Mouse (Mus musculus): ENCODE results near the gene Thra. TPM values are rescaled to one million over a fixed set of nuclear protein-coding genes. Genes with fewer than 3 reads are reported as not detected.
"Not testable (repeated sequence)": the region's sequence is repeated elsewhere in the genome, so short reads cannot be mapped to it uniquely, and the experiment has no call there.

The Thra gene
- total RNA-seq, 2 experiments from 2014 or later: 90.2 to 91.0 TPM

DNA sequence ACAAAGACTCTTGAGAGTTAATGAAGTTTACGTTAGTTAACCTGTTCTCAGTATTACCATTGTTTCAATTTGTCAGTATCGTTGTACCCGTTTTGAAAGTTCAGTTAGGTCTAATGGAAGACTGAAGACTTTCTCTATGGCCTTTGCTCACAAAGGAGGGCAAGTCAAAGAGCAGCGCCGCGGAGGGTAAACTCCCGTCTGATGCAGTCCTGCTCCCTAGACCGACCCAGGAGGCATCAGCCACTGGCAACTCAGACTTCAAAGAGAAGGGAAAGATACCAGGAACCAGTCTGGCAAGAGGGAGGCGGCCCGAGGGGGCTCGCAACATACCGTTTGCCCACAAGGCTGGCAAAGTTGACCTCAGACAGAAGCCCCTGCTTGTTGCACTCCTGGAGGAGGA is 26.7 kb upstream of the Thra start:
- DNase-seq (ENCODE audit: low spot score in 2 of 2): no peak

DNA sequence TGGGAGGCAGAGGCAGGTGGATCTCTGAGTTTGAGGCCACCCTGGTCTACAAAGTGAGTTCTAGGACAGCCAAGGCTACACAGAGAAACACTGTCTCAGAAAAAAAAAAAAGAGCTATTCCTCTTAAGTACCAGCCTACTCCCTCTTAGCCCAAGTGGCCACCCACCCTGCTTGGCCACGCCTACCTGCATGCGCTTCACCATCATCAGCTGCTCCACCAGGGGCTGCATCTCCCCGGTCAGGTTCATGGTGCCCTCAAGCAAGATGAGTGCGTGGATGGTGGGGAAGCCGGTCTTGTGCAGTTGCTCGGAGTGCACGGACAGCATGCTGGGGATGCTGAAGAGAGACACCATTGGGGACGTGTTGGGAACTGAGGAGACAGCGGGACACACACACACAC is 24.5 kb upstream of the Thra start:
- DNase-seq (ENCODE audit: low spot score in 2 of 2): no peak

DNA sequence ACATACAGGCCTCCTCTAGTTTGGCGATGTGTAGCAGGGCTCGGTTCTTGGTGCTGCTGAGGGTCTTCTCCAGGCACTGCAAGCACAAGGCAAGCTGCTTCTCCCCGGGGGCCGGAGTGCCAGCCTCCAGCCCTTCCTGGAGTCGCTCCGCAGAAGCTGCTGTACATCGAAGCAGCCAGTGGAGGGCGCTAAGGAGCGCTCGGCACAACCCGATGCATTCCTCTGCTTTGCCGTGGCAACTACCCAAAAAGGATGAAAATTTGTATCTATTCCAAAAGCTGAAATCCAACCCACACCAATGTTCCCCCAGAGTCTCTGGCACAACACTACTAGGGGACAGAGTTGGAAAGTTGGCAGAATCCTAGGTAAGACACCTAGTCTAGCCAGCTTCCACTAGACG is 22.5 kb upstream of the Thra start:
- peak; percentile 69 to 75 for DNase-seq (ENCODE audit: low spot score in 2 of 2)

DNA sequence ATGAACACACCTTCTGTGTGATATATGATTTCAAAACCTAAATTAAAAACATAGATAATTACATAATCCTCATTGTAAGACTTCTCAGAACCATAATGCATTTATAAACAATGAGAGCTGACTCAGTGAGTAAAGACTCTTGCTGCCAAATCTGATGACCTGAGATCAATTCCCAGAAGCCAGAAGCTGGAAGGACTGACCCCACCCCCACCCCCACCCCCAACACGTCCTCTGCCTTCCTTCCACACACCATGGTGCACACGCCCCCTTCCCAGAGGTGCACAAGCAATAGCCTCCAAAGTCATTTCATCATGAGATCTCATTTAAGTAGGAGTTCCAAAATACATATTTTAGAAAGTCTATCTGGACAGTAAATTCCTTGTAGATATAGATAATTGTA is 19.7 kb upstream of the Thra start:
- no peak for DNase-seq (ENCODE audit: low spot score in 2 of 2)

DNA sequence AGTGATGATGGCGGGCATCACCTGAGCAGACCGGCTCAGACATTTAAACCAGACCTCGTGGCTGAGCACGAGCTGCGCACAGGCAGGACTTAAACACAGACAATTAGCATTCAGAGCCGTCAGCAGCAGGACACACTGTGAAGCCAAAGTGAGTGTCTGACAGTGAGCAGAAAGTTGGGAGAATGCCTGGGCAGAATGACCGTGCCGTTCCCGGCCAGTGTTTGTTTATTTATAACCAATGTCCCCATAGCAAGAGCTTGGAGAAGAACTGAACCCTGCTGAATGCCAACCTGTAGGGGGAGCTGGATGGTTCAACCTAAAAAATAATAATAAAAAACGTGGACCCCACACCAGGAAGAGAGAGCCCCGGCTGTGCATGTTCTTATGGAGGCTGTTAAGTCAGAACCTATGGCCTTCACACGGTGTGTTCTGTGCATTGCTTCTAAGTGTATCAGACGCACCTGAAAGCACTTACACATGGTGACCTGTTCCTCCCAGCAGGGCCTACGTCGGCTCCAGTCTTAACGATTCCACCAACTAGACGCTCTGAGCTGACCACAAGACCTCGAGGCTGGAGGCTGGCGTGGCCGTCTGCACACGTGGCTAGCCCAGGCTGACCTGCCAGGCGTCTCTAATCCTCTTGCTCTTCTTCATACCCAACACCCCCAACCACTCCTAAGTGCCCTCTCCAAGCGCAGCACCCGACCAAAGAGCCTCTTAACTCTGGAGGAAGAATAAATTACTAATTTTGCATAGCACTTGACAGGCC is 18.8 kb upstream of the Thra start:
- DNase-seq (ENCODE audit: low spot score in 2 of 2): no peak

DNA sequence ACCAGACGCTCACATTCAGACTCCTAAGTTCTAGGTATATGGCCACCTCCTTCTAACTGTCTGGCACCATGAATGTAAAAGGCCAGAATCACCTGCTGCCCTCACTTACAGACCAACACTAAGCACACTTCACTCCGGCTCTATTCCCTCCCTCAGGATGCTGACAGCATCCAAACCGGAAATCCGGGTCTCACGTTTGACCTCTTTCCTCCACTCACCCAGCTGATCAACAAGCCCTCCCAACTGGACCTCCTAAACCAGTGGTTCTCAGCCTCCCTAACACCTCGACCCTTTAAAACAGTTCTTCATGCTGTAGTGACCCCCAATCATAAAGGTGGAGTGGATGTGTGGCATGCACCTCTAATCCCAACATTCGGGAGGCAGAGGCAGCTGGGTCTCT is 17.3 kb upstream of the Thra start:
- DNase-seq (ENCODE audit: low spot score in 2 of 2): no peak

DNA sequence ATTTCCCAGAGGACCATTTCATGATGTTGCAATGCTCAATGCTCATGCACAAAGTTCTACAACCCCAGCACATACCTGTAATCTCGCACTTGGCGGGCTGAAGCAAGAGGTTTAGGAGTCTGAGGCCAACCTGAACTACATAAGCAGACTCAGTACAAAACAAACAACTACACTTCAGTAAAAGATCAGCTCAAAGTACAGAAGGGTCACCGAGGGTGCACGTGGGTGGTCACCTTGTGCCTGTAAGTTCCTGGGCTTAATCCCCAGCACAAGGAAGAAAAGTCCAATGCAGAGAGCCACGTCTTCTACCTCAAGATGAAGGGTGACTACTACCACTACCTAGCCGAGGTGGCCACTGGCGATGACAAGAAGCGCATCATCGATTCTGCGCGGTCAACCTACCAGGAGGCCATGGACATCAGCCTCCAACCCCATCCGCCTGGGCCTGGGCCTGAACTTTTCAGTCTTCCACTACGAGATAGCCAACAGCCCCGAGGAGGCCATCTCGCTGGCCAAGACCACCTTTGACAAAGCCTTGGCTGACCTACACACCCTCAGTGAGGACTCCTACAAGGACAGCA is 14.4 kb upstream of the Thra start:
- no peak for DNase-seq (ENCODE audit: low spot score in 2 of 2)

DNA sequence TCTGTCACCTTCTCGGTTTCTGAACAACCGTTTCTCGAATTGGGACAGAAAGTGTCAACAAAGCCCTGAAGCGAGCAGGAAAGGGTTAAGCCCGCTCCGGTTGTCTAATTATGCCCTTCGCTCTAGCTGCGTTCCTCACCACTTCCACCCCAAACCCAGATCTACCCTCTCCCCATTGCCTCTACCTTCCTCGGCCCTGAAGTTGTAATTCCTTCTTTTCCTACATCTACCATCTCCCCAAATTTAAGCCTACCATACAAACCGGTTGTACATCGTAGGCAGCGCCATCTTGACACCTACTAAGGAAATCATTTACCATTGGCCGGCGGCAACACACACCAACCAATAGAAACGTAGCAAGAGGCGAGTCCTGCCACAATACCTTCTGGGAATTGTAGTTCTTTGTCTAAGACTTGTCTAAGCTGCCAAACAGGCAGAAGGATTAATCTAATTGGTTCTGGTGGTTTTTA is 11.3 kb upstream of the Thra start, which contains the start of gene Med24:
TSS of gene Med24 (minus strand) at position 317 of the 470 bp plus-strand sequence.
- peak; percentile 70 for DNase-seq (ENCODE audit: low spot score in 2 of 2)

DNA sequence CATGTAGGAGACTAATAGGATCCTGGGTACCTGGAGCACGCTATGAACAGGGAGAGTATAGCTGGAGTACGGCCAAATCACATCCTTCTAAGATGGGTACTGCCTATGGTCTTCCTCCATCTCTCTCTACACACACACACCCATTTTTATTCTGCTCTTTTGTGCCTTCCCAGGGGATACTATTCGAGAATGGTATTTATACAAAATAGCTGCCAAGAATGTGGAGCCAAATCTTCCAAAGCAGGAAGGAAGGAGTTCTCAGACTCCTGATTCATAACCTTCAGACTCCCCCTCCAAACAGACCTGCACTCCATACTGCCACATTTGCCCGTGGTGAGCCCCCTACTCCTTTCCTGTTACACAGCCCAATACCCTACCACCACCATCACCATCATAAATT is 9.7 kb upstream of the Thra start:
- no peak for DNase-seq (ENCODE audit: low spot score in 2 of 2)

DNA sequence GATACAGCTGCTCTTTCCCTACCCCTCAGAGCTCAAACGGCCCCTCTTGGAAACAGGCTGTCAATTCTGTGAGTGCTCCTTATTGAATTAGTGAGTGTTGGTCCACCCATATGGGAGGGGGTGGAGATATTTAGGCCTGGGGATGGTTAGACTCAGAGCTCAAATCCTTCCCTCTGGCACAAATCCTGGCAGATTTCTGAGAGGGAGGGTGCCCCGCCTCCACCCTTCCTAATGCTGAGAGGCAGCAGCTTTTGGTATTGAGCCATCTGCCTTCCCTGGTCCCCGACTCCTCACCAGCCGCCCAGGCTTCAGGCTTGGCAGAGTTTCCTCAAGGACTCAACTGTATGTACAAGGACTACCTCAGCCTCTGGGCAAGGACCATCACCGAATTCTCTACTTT is 9.3 kb upstream of the Thra start:
- DNase-seq (ENCODE audit: low spot score in 2 of 2): no peak

DNA sequence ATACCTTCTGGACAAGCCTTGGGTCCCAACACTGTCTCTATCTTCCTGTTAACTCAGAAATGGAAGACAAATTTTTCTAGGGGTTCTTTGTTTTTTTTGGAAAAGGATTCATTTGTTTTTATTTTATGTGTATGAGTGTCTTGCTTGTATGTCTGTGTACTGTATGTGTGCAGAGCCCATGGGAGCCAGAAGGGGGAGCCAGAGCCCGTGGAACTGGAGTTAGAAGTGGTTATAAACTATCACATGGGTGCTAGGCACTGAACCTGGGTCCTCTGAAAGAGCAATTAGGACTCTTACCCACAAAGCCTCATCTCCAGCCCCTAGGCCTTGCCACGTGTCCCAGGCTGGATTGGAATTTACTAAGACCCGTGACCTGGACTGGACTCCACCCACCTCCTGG is 6.4 kb upstream of the Thra start:
- no peak for DNase-seq (ENCODE audit: low spot score in 2 of 2)

DNA sequence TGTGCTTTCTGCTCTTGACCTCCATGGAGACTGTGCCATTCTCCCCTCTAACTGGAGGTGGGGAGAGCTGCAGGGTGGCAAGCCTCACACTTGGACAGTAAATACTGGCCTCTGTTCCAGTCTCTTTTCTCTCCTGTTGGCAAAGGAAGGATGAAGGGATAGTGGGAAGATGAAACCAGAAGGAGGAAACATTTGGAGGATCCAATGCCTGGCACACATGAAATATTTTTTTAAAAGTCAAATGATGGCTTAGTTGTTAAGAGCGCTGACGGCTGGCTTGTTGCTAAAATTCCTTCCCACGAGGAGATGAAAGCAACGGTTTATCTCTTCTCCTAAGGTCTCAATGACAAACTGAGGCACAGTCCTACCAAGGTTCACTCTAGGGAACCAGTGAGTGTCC is 5.3 kb upstream of the Thra start:
- no peak for DNase-seq (ENCODE audit: low spot score in 2 of 2)

DNA sequence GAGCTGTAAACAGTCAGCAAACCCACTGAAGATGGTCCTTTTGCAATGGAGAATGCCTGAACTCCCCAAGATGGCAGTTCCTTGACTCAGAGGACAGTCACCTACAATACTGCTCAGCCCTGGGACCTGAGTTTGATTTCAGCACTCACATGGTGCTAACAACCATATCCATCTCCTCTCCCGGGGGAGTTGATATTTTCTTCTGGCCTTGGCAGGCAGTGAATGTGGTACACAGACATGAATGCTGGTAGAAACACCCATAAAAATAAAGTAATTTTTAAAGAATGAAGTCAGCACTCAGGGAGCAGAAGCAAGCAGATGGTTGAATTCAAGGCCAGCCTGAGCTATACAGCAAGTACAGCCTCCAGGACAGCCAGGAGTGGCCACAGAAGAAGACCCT is 4.3 kb upstream of the Thra start:
- no peak for DNase-seq (ENCODE audit: low spot score in 2 of 2)

DNA sequence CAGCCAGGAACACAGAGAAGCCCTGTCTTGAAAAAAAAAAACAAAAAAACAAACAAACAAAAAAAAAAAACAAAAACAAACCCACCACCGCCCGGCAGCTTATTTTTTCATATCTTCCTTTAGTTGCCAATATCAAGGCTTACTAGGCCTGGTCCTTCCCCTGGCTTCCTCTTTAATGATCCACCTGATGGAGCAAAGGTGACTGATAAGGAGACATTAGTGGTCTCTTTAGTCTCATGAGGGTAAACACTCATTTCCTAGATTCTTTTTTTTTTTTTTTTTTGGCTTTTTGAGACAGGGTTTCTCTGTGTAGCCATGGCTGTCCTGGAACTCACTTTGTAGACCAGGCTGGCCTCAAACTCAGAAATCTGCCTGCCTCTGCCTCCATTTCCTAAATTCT is 3.2 kb upstream of the Thra start:
- DNase-seq (ENCODE audit: low spot score in 2 of 2): not testable (repeated sequence)

DNA sequence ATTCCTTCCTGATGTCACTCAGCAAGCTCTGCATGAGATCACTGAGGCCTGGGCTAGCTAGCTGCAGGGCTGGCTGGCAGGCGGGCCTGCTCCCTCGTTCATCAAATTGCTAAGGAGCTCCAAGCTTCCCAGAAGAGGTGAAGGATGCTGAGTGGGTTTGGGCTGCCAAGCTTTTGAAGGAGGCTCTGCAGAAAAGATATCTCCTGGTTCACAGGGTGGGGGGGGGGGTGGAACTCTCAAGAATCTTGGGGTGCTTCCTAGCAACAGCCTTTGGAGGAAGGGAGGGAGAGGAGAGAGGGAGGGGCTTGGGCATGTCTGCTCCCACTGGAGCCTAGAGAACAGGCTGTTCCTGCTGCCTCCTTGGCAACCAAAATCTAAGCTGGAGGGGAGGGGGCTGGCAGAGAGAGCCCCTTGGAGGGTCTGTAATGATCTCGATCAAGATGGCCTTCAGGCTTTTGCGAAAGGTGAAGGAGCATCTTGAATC is 2.0 kb upstream of the Thra start:
- no peak for DNase-seq (ENCODE audit: low spot score in 2 of 2)

DNA sequence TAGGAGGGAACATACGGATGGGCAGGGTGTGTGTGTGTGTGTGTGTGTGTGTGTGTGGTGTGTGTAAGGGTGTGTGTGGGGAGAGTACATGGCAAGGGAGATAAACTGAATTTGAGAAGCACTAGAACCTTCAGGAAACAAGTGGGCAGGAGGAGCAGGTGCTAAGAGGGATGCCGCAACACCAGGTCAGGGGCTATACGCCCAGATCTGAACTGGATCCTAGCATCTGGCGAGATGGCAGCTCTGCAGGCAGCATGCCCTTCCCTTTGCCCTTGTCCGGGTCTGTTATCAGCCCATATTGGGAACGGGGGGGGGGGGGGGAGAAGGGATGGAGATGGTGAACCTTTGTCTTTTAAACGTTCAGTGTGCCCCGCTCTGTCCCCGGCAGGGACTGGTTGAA is 1.5 kb upstream of the Thra start:
- DNase-seq (ENCODE audit: low spot score in 2 of 2): no peak

DNA sequence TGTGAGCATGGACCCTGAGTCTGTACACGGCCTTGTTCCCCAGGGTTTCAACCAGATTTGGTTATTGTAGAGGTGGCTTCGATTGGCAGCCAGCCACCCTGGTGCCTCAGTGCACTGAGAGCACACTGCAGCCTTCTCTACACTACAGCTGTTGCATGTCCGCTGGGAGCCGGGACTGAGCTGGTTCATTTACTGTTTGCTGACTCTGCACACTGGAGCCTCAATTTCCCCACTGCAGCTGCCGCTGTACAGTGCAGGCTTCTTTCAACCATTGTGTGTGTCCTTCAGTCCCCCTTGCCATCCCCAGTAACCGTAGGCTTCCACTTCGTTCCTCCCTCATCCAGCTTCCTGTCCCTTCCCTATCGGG is 429 bp upstream of the Thra start:
- DNase-seq (ENCODE audit: low spot score in 2 of 2): peak in 1 of 2 experiments; percentile 26

DNA sequence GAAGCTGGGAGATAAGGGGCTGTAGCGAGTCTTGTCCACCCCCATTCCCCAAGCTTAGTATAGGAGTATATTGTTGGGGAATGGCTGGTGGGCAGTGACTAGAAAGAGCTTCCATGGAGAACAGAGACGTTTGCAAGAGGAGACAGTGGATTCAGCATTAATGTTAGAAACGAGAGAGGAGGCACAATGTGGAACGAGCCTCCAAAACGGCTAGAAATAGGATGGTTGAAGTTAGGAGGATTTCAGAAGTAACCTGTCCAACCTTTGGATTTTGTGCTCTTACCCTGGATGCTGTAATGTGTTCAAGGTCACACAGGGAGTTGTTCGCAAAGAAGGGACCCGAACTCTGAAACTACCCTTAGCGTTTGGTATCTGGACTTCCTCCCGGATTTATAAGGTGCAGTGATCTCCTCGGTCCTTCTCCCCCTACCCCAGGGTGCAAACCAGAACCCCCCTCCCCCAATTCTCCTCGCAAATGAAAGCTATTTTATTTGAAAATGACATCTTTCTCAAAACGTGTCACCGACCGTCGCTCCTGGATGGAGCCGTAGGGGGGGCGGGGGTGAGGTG is 698 bp downstream of the Thra start:
- no peak for DNase-seq (ENCODE audit: low spot score in 2 of 2)

DNA sequence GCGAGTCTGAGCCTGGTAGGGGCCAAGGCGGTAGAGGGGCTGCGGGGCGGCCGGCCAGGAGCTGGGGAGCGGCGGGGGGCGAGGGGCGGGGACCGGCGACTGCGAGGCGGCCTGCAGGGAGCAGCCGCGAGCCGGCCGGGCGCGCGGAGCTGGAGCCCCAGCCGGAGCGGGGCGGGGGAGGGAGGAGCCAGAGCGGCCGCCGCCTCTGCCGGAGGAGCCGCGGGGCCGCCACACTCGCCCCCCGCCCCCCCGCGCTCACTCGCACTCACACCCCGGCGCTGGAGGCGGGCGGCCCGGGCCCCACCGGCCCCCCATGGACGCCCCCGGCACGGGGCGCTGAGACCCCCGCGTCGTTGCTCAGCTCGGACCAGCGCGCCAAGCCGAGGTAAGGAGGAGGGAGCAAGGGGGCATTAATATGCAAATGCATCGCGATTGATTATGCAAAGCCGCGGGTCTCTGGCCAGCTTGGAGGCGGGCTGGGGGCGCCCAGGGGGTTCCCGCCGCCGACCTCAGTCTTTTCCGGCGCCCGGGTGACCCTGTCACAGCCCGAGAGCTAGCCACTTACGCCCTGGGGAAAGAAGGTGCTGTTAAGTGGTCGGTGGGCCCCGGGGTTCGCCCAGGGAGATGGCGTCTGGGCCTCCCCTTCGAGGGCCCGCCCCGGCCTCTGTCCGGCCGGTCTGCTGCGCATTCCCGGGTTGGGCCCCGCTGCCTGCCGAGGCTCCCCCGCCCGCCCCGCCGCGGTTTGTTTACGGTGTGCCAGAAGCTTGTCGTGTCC is 1.4 kb downstream of the Thra start:
- DNase-seq (ENCODE audit: low spot score in 2 of 2): peak; percentile 82 to 83

DNA sequence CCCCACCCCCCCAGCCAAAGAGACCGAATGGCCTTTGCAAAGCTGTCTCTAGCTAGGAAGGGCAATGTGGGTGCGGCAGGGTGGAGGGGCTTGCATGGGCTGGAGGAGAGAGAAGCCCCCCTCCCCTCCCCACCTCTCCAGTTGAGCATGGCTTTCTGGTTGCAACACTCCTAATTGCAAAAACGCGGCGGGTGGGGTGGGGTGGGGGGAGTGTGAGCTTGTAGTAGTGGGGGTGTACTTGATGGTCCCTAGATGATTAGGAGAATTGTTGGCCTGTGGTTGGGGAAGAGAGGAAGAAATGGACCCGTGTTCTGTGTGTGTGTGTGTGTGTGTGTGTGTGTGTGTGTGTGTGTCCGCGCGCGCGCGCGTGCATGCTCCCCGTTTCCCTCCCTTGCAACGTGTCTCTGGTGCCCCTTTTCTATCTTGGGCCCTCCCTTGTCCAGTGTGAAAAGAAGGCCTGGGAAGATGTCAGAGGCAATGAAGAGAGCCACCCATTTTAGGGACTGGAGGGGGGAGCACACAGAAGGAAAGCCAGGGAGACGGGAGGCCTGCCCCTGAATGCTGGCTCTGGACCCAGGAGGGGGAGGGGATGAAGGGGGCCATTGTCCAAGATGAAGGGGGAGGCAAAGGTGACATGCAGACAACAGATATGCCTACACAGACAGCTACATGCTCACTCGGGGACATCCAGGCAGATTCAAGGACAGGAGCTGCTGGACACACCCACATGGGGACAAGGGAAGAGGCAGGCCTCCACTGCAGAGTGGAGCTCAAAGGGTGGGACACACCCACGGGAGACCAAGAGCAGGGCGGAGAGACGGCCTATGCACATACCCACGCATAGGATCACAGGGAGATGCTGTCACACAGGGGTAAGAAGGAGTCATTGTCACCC is 2.2 kb downstream of the Thra start:
- peak; percentile 36 for DNase-seq (ENCODE audit: low spot score in 2 of 2)
